Mouse (Mus musculus) lung, embryonic 15.5 days (tissue): Measurements from ENCODE around the gene Sphk1. TPM values are rescaled to one million over a fixed set of nuclear protein-coding genes. Genes with fewer than 3 reads are reported as not detected.

Experiments used
- polyA plus RNA-seq: library from polyadenylated mRNA; unstranded; fragments of >200 nt; fragmentation: Nextera tagmentation; extraction: Ambion mirVana; gene quantifications from 2 replicates; pipeline ENCODE4 v1.2.1, GENCODE M21; 2015

Sphk1 gene
- polyA plus RNA-seq, 1 experiment from 2014 or later, result 6.9 TPM

Other genes with a start within 250 kb of the Sphk1 start
- 0.07 and 0.24 TPM in 2 replicates for gene Galr2, start 250.0 kb upstream of the Sphk1 start, polyA plus RNA-seq
- 58.4 and 63.5 TPM in 2 replicates for gene Exoc7, start 223.7 kb upstream of the Sphk1 start, polyA plus RNA-seq
- 21.1 and 21.2 TPM in 2 replicates for gene Foxj1, start 195.5 kb upstream of the Sphk1 start, polyA plus RNA-seq
- gene Rnf157, start 117.9 kb upstream of the Sphk1 start, polyA plus RNA-seq, result 11.1 and 11.4 TPM in 2 replicates
- 37.2 and 41.7 TPM in 2 replicates for gene Ubald2, start 96.8 kb upstream of the Sphk1 start, polyA plus RNA-seq
- gene Qrich2, start 64.7 kb upstream of the Sphk1 start, polyA plus RNA-seq, result 0.08 TPM in 1 of 2 replicates, not detected in the other
- gene Prpsap1, start 36.7 kb upstream of the Sphk1 start, polyA plus RNA-seq, result 180 and 187 TPM in 2 replicates
- gene Ube2o, start 50.5 kb downstream of the Sphk1 start, polyA plus RNA-seq, result 12.6 and 14.8 TPM in 2 replicates
- gene Aanat, start 55.5 kb downstream of the Sphk1 start, polyA plus RNA-seq, result not detected in 2 replicates
- gene Rhbdf2, start 96.1 kb downstream of the Sphk1 start, polyA plus RNA-seq, result 12.5 and 13.5 TPM in 2 replicates
- 1.8 and 3.2 TPM in 2 replicates for gene Prcd, start 122.6 kb downstream of the Sphk1 start, polyA plus RNA-seq
- 11.2 and 11.9 TPM in 2 replicates for gene Cygb, start 123.4 kb downstream of the Sphk1 start, polyA plus RNA-seq
- gene St6galnac1, start 244.6 kb downstream of the Sphk1 start, polyA plus RNA-seq, result not detected in 2 replicates